Mouse (Mus musculus) adrenal gland, postnatal 10 days (tissue): ENCODE data around the gene Gyg. TPM values are rescaled to one million over a fixed set of nuclear protein-coding genes. Genes with fewer than 3 reads are reported as not detected.
"Not testable (repeated sequence)": the region's sequence is repeated elsewhere in the genome, so short reads cannot be mapped to it uniquely, and the experiment has no call there.

ENCODE experiments used
- DNase-seq: peaks from one replicate; pipeline ENCODE4 v3.0.0; 2021; ENCODE audit warnings: mixed read lengths
- total RNA-seq, 2 experiments: library from RNA; stranded (reverse); gene quantifications; 2 replicates each; pipeline ENCODE4 v1.2.3; 2021

The Gyg gene
- total RNA-seq, 2 experiments from 2014 or later: 75.3 to 99.1 TPM

DNA sequence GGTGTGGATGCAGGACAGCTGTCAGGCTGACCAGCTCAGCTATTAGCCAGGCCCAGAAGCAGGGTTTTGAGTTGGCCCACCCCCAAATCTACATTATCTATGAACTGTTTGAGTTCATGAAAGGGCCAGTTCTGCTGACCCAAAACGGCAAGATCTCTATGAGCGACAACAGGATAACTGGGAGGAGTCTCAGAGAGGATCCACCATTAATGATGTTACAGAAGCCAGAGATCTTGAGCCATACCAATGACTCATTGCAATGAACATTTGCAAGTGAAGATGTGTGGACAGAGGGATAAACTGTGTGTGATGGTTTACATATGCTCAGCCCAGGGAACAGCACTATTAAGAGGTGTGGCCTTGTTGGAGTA, 23.8 kb downstream of the Gyg start:
- DNase-seq: no peak

DNA sequence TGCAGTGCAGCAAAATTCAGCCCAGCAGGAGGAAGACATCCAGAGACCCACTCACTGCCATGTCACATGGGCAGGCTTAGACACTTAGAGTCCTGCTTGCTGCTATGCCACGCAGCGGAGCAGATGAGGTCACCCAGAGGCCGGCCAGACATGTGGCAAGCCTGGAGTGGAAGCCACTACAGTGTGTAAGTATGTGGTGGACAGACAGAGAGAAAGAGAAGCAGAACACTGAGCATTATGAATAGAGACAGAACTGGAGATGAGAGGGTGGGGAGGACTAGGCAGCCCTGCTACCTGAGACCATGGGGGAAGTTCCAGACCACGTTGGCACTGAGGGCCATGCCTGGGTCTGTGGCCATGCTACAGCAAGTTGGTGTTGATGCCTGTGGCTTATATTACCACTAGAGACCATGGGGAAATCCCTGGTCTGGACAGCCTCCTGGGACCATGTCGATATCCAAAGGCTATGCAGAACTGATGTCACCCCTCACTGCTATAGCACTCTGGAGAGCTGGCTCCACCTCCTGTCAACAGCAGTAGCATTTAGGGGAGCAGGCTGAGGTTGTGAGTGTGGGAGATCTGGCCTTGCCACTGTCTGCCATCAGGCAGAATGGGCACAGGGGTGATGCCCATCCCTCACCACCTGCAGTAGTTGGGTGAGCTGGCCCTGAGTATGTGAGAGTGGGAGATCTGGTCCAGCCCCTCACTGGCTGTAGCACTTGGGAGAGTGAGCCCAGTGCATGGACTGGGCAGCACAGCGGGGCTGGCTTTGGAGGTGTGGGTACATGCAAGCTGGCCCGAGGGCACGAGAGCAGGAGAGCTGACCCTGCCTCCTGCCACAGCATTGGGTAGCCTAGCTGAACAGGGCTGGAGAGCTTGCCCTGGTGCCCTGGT, 24.4 kb downstream of the Gyg start:
- no peak for DNase-seq

DNA sequence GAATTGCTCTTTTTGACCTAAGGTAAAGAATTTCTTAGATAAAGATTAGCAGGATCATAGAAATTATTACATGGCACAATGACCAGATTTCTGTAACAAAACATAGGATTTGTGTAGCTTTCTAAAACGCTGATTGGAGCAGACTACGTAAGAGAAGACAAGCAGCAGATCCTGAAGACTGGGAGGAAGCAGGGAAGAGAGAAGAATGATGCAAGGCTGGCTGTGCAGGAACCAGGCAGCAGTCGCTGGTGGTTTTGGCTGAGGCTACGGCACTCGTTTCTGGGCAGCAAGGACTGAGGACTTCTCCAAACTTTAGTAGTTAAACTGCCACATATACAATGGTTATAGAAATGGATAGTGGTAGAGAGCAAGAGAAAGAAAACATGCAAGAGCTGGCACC, 25.6 kb downstream of the Gyg start:
- DNase-seq: no peak

DNA sequence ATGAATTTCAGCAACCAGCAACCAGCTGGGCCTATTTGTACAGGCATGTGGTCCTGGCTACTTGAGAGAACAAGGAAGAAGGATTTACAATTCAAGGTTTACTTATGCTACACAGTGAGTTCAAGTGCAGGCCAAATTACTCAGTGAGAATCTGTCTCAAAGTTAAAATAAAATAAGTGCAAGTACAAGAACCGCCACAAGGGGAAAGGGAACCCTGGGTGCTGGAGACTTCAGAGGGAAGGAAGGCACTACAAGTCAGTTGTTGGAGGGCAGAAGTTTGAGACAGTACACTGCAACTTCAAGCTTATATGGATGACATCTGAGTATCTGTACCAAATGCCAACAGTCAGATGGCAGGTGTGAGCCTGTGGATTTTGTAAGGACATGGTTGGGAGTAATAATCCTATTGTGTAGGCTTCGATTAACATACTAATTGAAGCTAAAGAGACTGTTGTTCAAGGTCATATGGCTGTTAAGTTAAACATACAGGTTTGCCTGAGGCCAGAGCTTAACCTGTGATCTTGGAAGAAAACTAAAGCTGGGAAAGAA, 28.0 kb downstream of the Gyg start:
- DNase-seq: no peak

DNA sequence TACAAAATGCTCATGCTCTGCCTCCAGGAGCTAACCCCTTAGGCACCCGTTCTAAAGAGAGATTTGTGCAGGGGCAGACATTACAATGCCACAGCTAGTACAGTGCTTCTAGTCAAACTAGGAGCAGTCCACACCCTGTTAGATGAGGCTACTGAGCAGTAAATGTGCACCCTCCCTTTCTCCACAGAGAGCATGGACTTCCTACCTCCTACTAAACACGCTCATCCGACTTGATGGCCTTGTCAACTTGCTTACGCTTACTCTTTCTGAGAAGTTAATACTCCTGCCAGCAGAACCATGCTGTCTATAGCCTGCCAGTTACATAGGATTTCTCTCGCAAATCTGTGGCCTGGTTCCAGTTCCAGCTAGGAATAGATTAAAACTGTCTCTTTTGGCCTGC, 29.5 kb downstream of the Gyg start:
- no peak for DNase-seq

DNA sequence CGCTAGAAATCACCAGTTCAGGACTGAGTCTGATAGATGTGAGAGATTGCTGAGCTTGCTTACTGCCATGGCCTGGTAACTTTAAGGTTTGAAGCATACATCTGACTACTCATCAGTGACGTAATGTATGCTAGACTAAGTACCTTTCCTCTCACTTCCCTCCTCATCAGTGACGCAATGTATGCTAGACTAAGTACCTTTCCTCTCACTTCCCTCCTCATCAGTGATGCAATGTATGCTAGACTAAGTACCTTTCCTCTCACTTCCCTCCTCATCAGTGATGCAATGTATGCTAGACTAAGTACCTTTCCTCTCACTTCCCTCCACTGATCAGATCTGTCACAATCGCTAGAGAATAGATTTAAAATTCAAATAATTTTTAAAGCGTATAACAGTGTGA, 33.5 kb downstream of the Gyg start:
- not testable (repeated sequence) for DNase-seq

DNA sequence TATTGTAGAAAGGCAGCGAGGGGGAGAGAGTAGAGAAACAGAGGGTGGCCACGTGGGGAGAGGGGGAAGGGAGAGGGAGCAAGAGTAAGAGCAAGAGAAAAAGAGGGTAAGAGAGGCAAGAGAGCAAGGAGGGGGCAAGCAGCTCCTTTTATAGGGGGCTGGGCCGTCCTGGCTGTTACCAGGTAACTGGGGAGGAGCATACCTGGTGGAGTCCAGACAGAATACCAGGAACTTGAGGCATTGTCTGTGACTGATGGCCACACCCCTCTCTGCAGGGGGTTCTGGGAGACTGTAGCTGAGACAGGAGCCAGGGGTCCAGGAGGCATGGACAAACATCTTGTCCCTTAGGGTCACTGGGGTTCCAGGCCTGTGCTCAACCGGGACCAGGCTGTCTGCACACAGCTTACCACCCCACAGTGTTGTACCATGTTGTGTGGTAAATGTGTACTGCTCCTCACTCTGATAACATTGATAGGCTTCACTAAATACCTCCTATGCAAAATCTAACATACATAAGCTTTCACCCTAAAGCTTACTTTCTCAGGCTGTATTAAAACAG, 35.4 kb downstream of the Gyg start:
- no peak for DNase-seq

DNA sequence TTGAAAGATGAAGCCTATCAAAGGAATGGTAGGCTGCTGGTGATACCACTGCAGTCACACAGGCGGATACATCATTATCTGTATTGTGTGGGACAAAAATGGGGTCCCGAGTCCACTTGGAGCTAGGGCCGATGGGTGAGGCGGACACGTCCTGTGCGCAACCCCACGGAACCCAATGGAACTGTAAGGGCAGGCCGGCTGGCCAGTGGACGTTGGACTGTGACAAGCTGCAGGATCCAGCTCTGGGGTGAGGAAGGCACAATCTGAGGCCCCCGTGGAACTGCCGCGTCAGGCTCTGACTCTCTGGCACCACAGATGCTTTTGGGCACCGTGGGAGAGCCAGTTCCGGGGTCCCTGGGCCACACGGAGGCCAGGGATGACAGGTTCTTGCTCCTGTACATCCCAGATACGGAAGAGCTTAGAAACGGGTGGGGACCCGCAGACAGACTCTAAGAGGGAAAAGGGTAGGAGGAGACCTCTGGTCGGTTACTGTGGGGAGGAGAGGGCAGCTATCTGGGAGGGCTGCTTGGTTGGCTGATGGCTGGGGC, 36.0 kb downstream of the Gyg start:
- no peak for DNase-seq

DNA sequence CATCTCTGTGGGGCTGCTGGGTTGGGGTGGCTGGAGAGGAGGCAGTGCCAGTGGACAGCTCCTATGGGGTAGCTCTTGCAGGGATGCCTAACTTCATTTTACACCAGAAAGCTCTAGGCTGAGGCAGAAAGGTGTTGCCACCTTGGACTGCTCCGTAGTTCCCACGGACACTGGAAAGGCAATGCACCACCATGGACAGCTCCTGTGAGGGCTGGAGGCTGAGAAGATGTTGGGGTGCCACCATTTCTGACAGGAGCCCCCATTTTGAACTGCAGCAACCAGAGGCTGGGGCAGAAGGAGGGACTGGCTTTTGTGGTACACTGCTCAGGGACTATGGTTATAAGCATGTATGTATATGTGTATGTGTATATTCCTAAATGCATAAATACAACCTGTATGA, 43.2 kb downstream of the Gyg start:
- no peak for DNase-seq

DNA sequence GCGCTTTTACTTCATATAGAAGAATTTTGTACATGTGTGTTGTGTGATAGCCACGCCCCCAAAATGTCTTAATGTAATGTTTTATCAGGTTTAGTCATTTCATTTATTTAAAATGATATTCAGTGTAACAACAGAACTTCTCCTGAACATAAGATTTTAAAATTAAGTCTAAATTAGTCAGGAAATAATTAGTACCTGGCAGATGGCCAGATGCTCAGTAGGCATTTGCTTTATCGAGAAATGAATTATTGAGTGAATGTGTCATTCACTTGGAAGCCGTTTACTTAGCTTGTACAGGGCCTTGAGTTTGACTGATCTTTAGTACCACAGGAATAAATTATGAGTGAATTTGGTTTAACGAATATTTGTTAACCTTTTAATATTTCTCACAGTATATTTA, 46.2 kb downstream of the Gyg start:
- DNase-seq: no peak

DNA sequence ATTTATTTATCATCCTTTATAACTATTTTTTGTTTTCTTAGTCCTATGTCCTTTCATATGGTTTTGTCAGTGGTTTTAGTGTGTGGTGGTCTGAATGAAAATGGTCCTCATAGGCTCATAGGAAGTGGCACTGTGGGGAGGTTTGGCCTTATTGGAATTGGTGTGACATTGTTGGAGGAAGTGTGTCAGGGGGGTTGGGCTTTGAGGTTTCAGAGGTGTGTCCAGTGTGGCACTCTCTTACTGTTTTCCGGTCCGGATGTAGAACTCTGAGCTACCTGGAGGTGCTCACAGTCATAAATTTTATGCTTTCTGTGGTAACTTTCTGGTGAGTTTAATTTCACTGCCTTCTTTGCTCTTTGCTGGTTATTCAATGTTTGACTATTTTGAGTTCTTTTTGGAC, 50.3 kb downstream of the Gyg start:
- DNase-seq: no peak

DNA sequence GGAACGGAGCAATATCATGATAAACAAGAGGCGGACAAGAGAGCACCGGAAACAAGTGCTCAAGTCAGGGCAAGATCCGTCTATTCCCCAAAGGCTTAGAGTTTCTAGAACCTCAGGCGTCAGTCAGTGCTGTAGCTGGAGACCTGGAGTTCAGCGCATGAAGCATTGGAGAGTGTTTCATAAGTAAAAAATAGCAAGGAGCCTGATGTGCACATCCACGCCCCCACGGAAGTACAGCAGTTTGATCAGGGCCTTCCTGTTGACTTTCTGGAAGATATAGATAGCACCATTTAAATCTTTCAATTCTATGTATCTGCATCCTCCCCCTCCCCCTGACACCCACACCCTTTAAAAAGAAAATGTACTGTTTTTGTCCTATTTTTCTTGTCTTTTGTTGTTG, 50.8 kb downstream of the Gyg start:
- DNase-seq: no peak

DNA sequence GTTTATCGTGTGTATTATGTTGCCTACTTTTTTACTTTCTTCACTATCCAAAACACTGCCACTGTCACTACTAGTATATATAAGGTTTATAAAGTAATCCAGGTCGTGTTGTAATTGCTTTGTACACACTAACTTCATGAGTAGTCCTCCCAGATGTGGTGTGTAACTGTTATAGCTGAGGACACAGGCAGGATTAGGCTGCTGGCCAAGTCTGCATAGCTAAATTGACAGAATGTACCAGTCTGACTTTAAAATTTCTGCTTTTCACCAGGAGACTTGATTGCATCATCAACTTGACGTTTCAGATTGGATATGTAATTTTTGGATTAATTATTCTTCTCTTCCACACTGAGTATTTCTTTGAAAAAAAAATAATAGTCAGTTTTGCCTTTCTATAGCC, 51.3 kb downstream of the Gyg start:
- DNase-seq: no peak

DNA sequence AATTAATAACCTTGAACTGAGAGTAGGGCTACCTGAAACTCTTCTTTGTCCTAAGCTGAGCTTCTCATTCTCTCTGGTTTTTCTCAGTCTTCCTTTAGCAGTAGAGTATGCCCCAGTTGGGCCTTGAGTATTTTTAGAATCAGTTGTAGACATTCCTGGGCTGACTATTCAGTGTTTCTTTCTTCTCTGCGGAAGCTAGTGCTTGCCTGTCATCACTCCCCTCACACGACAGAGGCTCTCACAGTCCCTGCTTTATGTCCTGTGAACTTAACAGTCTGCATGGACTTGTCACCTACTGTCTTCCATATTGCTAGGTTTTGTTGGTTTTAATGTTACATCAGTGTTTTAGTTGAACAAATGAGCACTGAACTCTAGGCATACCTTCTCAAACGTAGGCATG, 73.0 kb downstream of the Gyg start:
- DNase-seq: no peak

DNA sequence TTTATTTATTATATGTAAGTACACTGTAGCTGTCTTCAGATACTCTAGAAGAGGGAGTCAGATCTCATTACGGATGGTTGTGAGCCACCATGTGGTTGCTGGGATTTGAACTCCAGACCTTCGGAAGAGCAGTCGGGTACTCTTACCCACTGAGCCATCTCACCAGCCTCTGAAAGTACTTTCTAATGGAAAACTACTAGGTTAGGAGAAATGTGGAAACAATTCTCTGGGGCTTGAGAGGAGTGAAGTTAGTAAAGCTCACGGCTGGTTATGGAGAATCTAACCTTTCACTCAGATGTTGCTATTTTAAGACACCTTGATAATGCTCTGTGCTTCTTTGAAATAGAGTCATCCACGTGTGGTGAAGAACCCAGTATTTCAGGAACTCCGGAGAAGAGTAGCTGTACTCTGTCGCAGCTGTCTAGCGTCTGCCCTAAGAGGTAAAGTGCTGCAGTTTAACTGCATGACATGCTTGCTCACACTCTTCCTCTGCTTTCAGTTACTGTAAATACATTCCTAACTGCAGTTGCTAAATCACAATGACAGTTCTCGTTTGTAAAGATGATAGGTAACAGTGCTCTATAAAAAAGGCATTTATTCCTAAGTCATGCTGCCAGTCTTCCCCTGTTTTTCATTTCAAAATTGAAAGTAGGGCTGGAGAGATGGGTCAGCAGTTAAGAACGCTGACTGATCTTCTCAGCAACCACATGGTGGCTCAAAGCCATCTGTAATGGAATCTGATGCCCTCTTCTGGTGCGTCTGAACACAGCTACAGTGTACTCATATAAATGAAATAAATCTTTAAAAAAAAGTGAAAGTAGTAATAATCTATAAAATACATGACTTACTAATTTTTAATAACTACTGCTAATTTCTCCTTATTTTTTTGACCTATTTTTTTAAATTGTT, 78.7 kb downstream of the Gyg start:
- no peak for DNase-seq

Other genes with a start within 250 kb of the Gyg start
- gene Cp, start 198.3 kb downstream of the Gyg start, total RNA-seq: 100 to 1,000 TPM; 107 to 225 TPM
- 10 to 100 TPM in 1 of 2 experiments, 1 to 10 TPM in 1; 9.5 to 14.4 TPM for gene Hps3, start 120.0 kb downstream of the Gyg start, total RNA-seq
- gene Hltf, start 97.5 kb downstream of the Gyg start, total RNA-seq: 10 to 100 TPM; 16.1 to 24.6 TPM
- 1 to 10 TPM; 7.6 to 7.9 TPM for gene Cpa3, start 86.9 kb upstream of the Gyg start, total RNA-seq
- 1 to 10 TPM; 3.5 to 4.1 TPM for gene Cpb1, start 120.4 kb upstream of the Gyg start, total RNA-seq
- 1 to 10 TPM; 6.6 to 9.1 TPM for gene Agtr1b, start 211.9 kb upstream of the Gyg start, total RNA-seq